Mouse (Mus musculus): ENCODE measurements around the gene Ankrd28. TPM values are rescaled to one million over a fixed set of nuclear protein-coding genes. Genes with fewer than 3 reads are reported as not detected.

The Ankrd28 gene
- polyA plus RNA-seq, 2 experiments = 11.7 to 17.2 TPM

DNA sequence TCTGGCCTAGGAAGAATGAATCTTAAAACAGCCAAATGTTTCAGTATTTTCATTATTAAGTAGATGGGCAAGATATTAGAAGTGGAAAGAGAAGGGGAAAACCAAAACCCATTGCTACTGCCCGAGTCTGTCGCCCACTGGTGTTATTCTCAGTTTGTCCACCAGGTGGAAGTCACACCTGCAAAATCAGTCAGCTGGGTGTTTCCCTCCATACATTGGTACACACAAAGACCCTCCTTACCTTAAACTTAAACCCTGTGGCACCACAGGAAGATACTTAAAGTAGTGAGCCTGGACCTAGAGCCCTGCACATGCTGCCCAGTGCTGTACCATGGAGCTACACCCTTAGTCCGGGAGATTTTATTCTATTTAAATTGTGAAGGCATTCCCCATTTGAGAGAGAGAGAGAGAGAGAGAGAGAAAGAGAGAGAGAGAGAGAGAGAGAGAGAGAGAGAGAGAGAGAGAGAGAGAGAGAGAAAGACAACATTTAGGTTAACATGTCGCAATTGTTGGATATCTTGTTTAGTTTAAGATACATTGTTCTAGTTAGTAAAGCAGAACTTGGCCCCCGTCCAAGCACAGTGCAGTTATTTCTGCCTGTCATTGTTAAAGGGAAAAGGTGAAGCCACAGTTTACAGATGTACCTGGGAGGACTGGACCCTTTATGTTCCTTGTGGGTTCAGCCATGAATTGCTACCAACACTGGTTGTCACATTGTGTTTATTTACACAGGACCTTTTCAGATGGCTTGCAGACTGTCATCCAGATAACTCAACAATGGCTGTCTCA lies 173.4 kb downstream of the Ankrd28 start:
- ATAC-seq (ENCODE audit: low FRiP score, low read depth) = no peak
- no peak overlapping the region for H3K27ac ChIP-seq (replicated peaks; ENCODE audit: low read depth, low read length)
- no peak overlapping the region for H3K9ac ChIP-seq (ENCODE audit: low read depth, low read length, severe bottlenecking)
- no peaks in the 10 kb centered on the region for H3K36me3 ChIP-seq (ENCODE audit: control insufficient read depth, insufficient read depth, low read length)
- no peak overlapping the region for H3K4me2 ChIP-seq (replicated peaks; ENCODE audit: low read depth, low read length, severe bottlenecking)
- TF ChIP-seq POLR2A (IDR thresholded peaks at IDR 0.05; ENCODE audit: borderline replicate concordance, extremely low read depth, insufficient read depth, insufficient read length) = no peak
- H3K9me3 ChIP-seq (ENCODE audit: control insufficient read depth, low read length) = no peaks in the 10 kb centered on the region
- peaks cover 43% of the 10 kb centered on the region for H3K4me1 ChIP-seq (ENCODE audit: control insufficient read depth, insufficient read depth, low read length)
- WGBS = 34% methylated on average over 5 of the region's 5 CpGs
- H3K27me3 ChIP-seq (ENCODE audit: control insufficient read depth, insufficient read depth, low read length) = no peaks in the 10 kb centered on the region
- peak; percentile 73 for DNase-seq (ENCODE audit: low spot score)
- no peak overlapping the region for H3K4me3 ChIP-seq (replicated peaks; ENCODE audit: low read length)

DNA sequence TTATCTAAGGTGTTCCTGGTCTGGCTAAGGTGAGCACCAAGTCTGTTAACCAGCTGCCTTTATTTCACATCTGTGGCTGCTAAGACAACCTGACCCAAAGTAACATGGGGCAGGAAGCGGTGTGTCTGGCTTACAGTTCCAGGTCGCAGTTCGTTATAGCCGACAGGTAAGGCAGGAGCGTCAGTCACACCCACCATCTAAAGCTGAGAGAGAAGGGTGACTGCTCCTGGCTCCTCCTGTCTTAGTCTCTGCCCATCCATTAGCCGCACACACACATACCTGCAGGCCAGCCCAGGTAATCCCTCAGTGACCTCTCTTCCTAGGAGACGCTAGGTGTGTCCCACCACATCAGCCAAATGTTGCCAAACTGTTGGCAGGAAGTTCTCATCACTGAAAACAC lies 174.1 kb downstream of the Ankrd28 start:
- ATAC-seq (ENCODE audit: low FRiP score, low read depth) = no peak
- DNase-seq (ENCODE audit: low spot score) = no peak
- Histone ChIP-seq H3K4me2 (replicated peaks; ENCODE audit: low read depth, low read length, severe bottlenecking) (no peak overlapping the region), H3K36me3 (ENCODE audit: control insufficient read depth, insufficient read depth, low read length) (no peaks in the 10 kb centered on the region), H3K4me3 (replicated peaks; ENCODE audit: low read length) (no peak overlapping the region), H3K4me1 (ENCODE audit: control insufficient read depth, insufficient read depth, low read length) (peaks cover 41% of the 10 kb centered on the region), H3K27me3 (ENCODE audit: control insufficient read depth, insufficient read depth, low read length) (no peaks in the 10 kb centered on the region), H3K9ac (ENCODE audit: low read depth, low read length, severe bottlenecking) (no peak overlapping the region), H3K9me3 (ENCODE audit: control insufficient read depth, low read length) (no peaks in the 10 kb centered on the region), H3K27ac (replicated peaks; ENCODE audit: low read depth, low read length) (no peak overlapping the region)
- TF ChIP-seq POLR2A (IDR thresholded peaks at IDR 0.05; ENCODE audit: borderline replicate concordance, extremely low read depth, insufficient read depth, insufficient read length) = no peak
- WGBS = 75% methylated on average over 7 of the region's 7 CpGs

DNA sequence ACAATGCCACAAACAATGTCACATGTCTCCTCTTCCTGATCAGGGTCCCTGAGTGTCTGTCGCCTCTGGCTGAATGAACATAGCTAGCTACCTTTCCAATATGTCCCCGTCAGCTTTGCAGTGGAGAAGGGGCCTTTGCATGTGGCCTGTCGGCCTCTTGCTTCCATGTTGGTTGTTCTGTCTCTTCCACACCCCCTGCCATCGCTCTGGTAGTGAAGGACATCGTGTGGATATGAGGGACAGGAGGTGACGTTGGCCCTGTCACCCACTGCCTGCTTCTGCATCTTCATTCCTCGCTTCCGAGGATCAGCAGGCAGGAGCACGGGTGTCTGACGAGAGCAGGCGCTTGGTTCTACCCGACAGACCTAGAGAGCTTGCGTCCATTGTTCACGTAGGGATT lies 175.0 kb downstream of the Ankrd28 start:
- H3K36me3 ChIP-seq (ENCODE audit: control insufficient read depth, insufficient read depth, low read length) = no peaks in the 10 kb centered on the region
- DNase-seq (ENCODE audit: low spot score) = no peak
- no peak for TF ChIP-seq POLR2A (IDR thresholded peaks at IDR 0.05; ENCODE audit: borderline replicate concordance, extremely low read depth, insufficient read depth, insufficient read length)
- no peak for ATAC-seq (ENCODE audit: low FRiP score, low read depth)
- H3K9ac ChIP-seq (ENCODE audit: low read depth, low read length, severe bottlenecking) = no peak overlapping the region
- H3K9me3 ChIP-seq (ENCODE audit: control insufficient read depth, low read length) = no peaks in the 10 kb centered on the region
- no peaks in the 10 kb centered on the region for H3K27me3 ChIP-seq (ENCODE audit: control insufficient read depth, insufficient read depth, low read length)
- H3K4me3 ChIP-seq (replicated peaks; ENCODE audit: low read length) = no peak overlapping the region
- 86% methylated on average over 14 of the region's 14 CpGs for WGBS
- no peak overlapping the region for H3K4me2 ChIP-seq (replicated peaks; ENCODE audit: low read depth, low read length, severe bottlenecking)
- peaks cover 32% of the 10 kb centered on the region for H3K4me1 ChIP-seq (ENCODE audit: control insufficient read depth, insufficient read depth, low read length)
- no peak overlapping the region for H3K27ac ChIP-seq (replicated peaks; ENCODE audit: low read depth, low read length)

DNA sequence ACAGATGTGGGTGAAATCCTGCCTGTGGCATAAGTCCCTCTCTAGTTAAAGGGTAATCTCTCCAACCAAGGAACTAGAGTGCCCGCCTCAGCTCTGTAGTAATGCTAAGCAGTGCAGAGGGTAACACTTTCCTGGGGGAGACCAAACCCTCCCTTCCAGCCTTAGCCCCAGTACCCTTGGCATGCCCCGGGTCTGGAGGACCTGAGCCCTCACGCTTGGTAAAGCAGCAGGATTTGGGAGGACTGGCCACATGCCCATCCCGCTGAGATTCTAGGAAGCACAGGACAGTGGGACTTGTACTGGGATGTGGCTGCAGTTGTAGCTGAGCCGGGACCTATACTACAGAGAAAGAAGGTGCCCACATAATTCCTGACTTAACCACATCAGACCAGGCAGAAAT lies 175.6 kb downstream of the Ankrd28 start:
- no peak for TF ChIP-seq POLR2A (IDR thresholded peaks at IDR 0.05; ENCODE audit: borderline replicate concordance, extremely low read depth, insufficient read depth, insufficient read length)
- H3K9me3 ChIP-seq (ENCODE audit: control insufficient read depth, low read length) = no peaks in the 10 kb centered on the region
- no peak overlapping the region for H3K27ac ChIP-seq (replicated peaks; ENCODE audit: low read depth, low read length)
- H3K9ac ChIP-seq (ENCODE audit: low read depth, low read length, severe bottlenecking) = no peak overlapping the region
- H3K4me3 ChIP-seq (replicated peaks; ENCODE audit: low read length) = no peak overlapping the region
- H3K27me3 ChIP-seq (ENCODE audit: control insufficient read depth, insufficient read depth, low read length) = no peaks in the 10 kb centered on the region
- ATAC-seq (ENCODE audit: low FRiP score, low read depth) (no peak), DNase-seq (ENCODE audit: low spot score) (no peak)
- H3K4me2 ChIP-seq (replicated peaks; ENCODE audit: low read depth, low read length, severe bottlenecking) = no peak overlapping the region
- H3K4me1 ChIP-seq (ENCODE audit: control insufficient read depth, insufficient read depth, low read length) = peaks cover 26% of the 10 kb centered on the region
- 88% methylated on average over 5 of the region's 5 CpGs for WGBS
- no peaks in the 10 kb centered on the region for H3K36me3 ChIP-seq (ENCODE audit: control insufficient read depth, insufficient read depth, low read length)

DNA sequence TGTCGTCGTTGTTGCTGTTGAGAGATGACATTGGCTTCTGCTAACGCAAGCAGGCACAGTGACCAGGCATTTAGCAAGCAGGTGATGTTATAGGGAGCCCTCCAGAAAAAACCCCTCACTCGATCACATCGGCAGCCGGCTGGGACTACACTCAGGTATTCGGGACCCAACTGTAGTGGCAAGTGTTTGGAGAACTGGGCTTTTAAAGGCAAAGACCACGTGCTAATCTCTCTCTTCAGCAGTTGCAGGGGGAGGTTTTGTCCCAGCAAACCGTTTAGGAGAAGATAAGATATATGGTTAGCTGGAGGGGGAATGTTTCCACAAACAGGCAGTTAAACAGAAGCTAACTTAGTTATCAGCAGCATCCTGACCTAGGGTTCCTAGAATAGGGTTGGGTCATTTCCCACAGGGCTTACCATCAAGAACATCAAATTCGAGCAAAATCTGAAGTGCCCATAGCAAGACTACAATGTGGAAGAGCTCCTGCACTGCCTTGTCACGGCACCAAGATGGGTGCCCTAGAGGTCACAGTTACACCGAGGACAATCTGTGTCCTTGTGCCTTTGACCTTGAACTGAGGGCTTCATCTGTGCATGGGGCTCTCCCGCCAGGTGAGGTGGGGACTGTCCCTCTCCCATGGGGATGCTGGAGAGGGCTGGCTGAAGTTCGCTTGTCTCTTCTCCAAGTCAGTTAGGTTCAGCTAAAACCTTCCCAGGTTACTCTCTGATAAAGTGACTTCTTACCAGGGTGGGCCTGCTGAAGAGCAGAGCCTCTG lies 177.2 kb downstream of the Ankrd28 start:
- Histone ChIP-seq H3K27ac (replicated peaks; ENCODE audit: low read depth, low read length) (no peak overlapping the region), H3K4me2 (replicated peaks; ENCODE audit: low read depth, low read length, severe bottlenecking) (no peak overlapping the region), H3K36me3 (ENCODE audit: control insufficient read depth, insufficient read depth, low read length) (no peaks in the 10 kb centered on the region), H3K9me3 (ENCODE audit: control insufficient read depth, low read length) (no peaks in the 10 kb centered on the region), H3K4me3 (replicated peaks; ENCODE audit: low read length) (no peak overlapping the region), H3K27me3 (ENCODE audit: control insufficient read depth, insufficient read depth, low read length) (no peaks in the 10 kb centered on the region), H3K9ac (ENCODE audit: low read depth, low read length, severe bottlenecking) (no peak overlapping the region), H3K4me1 (ENCODE audit: control insufficient read depth, insufficient read depth, low read length) (peaks cover 11% of the 10 kb centered on the region)
- 81% methylated on average over 14 of the region's 14 CpGs for WGBS
- DNase-seq (ENCODE audit: low spot score) = peak; percentile 2
- ATAC-seq (ENCODE audit: low FRiP score, low read depth) = no peak
- TF ChIP-seq POLR2A (IDR thresholded peaks at IDR 0.05; ENCODE audit: borderline replicate concordance, extremely low read depth, insufficient read depth, insufficient read length) = no peak

All from limb, embryonic 14.5 days (tissue).